9 mouse cellular contexts compared by ENCODE assay signal in genomic region chr17:69256441-69256840, GRCm38 (mm10).
DNase-seq lines count a peak whose midpoint lies in the region; ATAC-seq and TF ChIP-seq lines count a peak whose summit lies in the region.
"Had no signal": no experiment of that assay in that cellular context is flagged by ENCODE, and none has a peak within 500 bp of the region (broad histone marks: within the 10 kb centered on the region; RNA-seq: fewer than 3 reads in every experiment).

No protein-coding gene starts in this region.

- no peak for ATAC-seq in lung, postnatal 0 days
- ATAC-seq in midbrain, embryonic 15.5 days (replicated peaks) = peak; percentile 50; the same call in 1 of the 2 replicates

- no peaks in the 10 kb centered on the region for H3K9me3 ChIP-seq in lung, postnatal 0 days (ENCODE audit: low read length)
- no peaks in the 10 kb centered on the region for H3K9me3 ChIP-seq in midbrain, embryonic 15.5 days

- no peaks in the 10 kb centered on the region for H3K27me3 ChIP-seq in lung, postnatal 0 days (replicated peaks; ENCODE audit: insufficient read depth, low read length)
- H3K27me3 ChIP-seq in midbrain, embryonic 15.5 days (replicated peaks) = no peaks in the 10 kb centered on the region

- no peak overlapping the region for H3K27ac ChIP-seq in lung, postnatal 0 days (ENCODE audit: low read length)
- H3K27ac ChIP-seq in midbrain, embryonic 15.5 days = no peak overlapping the region

- peak; percentile 27 to 62 for DNase-seq in cerebellum, postnatal 25 days
- no peak for DNase-seq in cerebellum, adult 8-10 months
- DNase-seq in lung, postnatal 0 days (ENCODE audit: low spot score) = peak; percentile 54
- DNase-seq in lung, adult 18-20 months = no peak
- peak; percentile 14 to 17 for DNase-seq in heart, postnatal 36 days
- DNase-seq in Muller cell, postnatal 12 days (ENCODE audit: inconsistent ontology term) = no peak
- DNase-seq in layer of hippocampus, adult 18-20 months (ENCODE audit: low spot score in 2 of 2) = no peak

- H3K9ac ChIP-seq in lung, postnatal 0 days (replicated peaks; ENCODE audit: low read depth) = no peak overlapping the region
- no peak overlapping the region for H3K9ac ChIP-seq in midbrain, embryonic 15.5 days

- H3K4me1 ChIP-seq in lung, postnatal 0 days (ENCODE audit: insufficient read depth, low read depth, low read length) = no peaks in the 10 kb centered on the region
- no peaks in the 10 kb centered on the region for H3K4me1 ChIP-seq in midbrain, embryonic 15.5 days

- no peak overlapping the region for H3K4me2 ChIP-seq in lung, postnatal 0 days (replicated peaks; ENCODE audit: low read depth, low read length)
- no peak overlapping the region for H3K4me2 ChIP-seq in midbrain, embryonic 15.5 days

- H3K4me3 ChIP-seq in lung, postnatal 0 days (ENCODE audit: low read depth, low read length) = no peak overlapping the region
- H3K4me3 ChIP-seq in midbrain, embryonic 15.5 days = no peak overlapping the region

- no peaks in the 10 kb centered on the region for H3K36me3 ChIP-seq in lung, postnatal 0 days (ENCODE audit: insufficient read depth, low read length)
- H3K36me3 ChIP-seq in midbrain, embryonic 15.5 days (replicated peaks) = 0 out of 2 replicates have a peak, but pooled peaks cover 3% of the 10 kb centered on the region
- H3K36me3 ChIP-seq: G1E had no signal

- peak; percentile 65 for TF ChIP-seq CTCF in lung, postnatal 0 days (IDR thresholded peaks at IDR 0.05)

- WGBS in lung, postnatal 0 days = 31% methylated on average over 9 of the region's 9 CpGs
- 46% methylated on average over 9 of the region's 9 CpGs for WGBS in midbrain, embryonic 15.5 days

- no peak for TF ChIP-seq EP300 in lung, postnatal 0 days (IDR thresholded peaks at IDR 0.05)

- intact Hi-C loops in heart, postnatal 36 days (cut with DNase I) = loop anchor here (10.0 kb wide), 1 partner anchor 102 kb away; no protein-coding TSS in a partner anchor

Comparison
In these comparisons a context has a peak if more than half of its experiments do, and no peak if none do; other contexts are left out.
1. DNase-seq: peak in cerebellum, postnatal 25 days (2 of 2), lung, postnatal 0 days (single experiment) and heart, postnatal 36 days (2 of 2); none in cerebellum, adult 8-10 months (single experiment), lung, adult 18-20 months (0 of 2), Muller cell, postnatal 12 days (single experiment) and layer of hippocampus, adult 18-20 months (0 of 2).